Mouse (Mus musculus) lung, postnatal 14 days (tissue): Measurements from ENCODE around the gene Bmf.

Experiments
- DNase-seq: peaks from one replicate; pipeline ENCODE4 v3.0.0; 2021

Gene Bmf

GRCm38 (mm10) chr2:118543893-118544799 is 5.3 kb downstream of the Bmf start:
- peak; percentile 82 for DNase-seq

GRCm38 (mm10) chr2:118542971-118543573 is 6.4 kb downstream of the Bmf start:
- no peak for DNase-seq

GRCm38 (mm10) chr2:118541716-118542115 is 7.8 kb downstream of the Bmf start:
- DNase-seq = no peak

GRCm38 (mm10) chr2:118540691-118541117 is 8.8 kb downstream of the Bmf start:
- peak; percentile 60 for DNase-seq

- peak; percentile 50 for DNase-seq
Measured at GRCm38 (mm10) chr2:118539881-118540516, 9.5 kb downstream of the Bmf start.

- DNase-seq = no peak
Measured at GRCm38 (mm10) chr2:118539040-118539439, 10.4 kb downstream of the Bmf start.

GRCm38 (mm10) chr2:118537226-118537625 is 12.3 kb downstream of the Bmf start:
- DNase-seq = no peak

GRCm38 (mm10) chr2:118536553-118536952 is 12.9 kb downstream of the Bmf start:
- DNase-seq = peak; percentile 71

- no peak for DNase-seq
Measured at GRCm38 (mm10) chr2:118536111-118536510, 13.4 kb downstream of the Bmf start.

- peak; percentile 64 for DNase-seq
Measured at GRCm38 (mm10) chr2:118533969-118534368, 15.5 kb downstream of the Bmf start.

GRCm38 (mm10) chr2:118532855-118533675 is 16.4 kb downstream of the Bmf start:
- no peak for DNase-seq

GRCm38 (mm10) chr2:118532401-118532800 is 17.1 kb downstream of the Bmf start:
- DNase-seq = no peak

- DNase-seq = peak; percentile 79
Measured at GRCm38 (mm10) chr2:118529466-118530181, 19.9 kb downstream of the Bmf start.

GRCm38 (mm10) chr2:118526545-118526944 is 22.9 kb downstream of the Bmf start:
- no peak for DNase-seq

GRCm38 (mm10) chr2:118524811-118525210 is 24.7 kb downstream of the Bmf start:
- no peak for DNase-seq

- DNase-seq = no peak
Measured at GRCm38 (mm10) chr2:118523163-118523730, 26.2 kb downstream of the Bmf start.

- no peak for DNase-seq
Measured at GRCm38 (mm10) chr2:118522265-118522664, 27.2 kb downstream of the Bmf start.

GRCm38 (mm10) chr2:118520042-118520933 is 29.2 kb downstream of the Bmf start:
- DNase-seq = peak; percentile 66

GRCm38 (mm10) chr2:118512418-118513377 is 36.8 kb downstream of the Bmf start:
- DNase-seq = no peak
